Mouse (Mus musculus) myocyte (in vitro differentiated cells): ENCODE measurements around the gene Cdc42bpb.

ENCODE experiments used
- CEBPB ChIP-seq: IDR thresholded peaks from 2 replicates; pipeline ENCODE4 v1.6.1; 2011; ENCODE audit warnings: mild to moderate bottlenecking, moderate library complexity; ENCODE audit not compliant: poor library complexity, insufficient read depth, severe bottlenecking
- E2F4 ChIP-seq: IDR thresholded peaks from one replicate; pipeline ENCODE4 v1.6.1; 2011; ENCODE audit warnings: mild to moderate bottlenecking, control low read depth, moderate library complexity; ENCODE audit not compliant: insufficient read depth
- MAX ChIP-seq: IDR thresholded peaks from one replicate; pipeline ENCODE4 v1.6.1; 2011; ENCODE audit warnings: low read depth, mild to moderate bottlenecking, control low read depth
- MYOD1 ChIP-seq, 3 experiments: IDR thresholded peaks; one replicate each; pipeline ENCODE4 v1.6.1; 2011; ENCODE audit warnings: control low read depth in 2 of 3, low read depth in 2 of 3, mild to moderate bottlenecking in 2 of 3, moderate library complexity in 1 of 3; ENCODE audit not compliant: insufficient read length in 2 of 3, control insufficient read depth in 1 of 3
- MYOG ChIP-seq, 3 experiments: IDR thresholded peaks; one replicate each; pipeline ENCODE4 v1.6.1; 2011; ENCODE audit warnings: control low read depth in 2 of 3, low read depth in 2 of 3, mild to moderate bottlenecking in 2 of 3; ENCODE audit not compliant: insufficient read length in 2 of 3, control insufficient read depth in 1 of 3, insufficient read depth in 1 of 3
- POLR2A ChIP-seq: IDR thresholded peaks from one replicate; pipeline ENCODE4 v1.6.1; 2011; ENCODE audit warnings: low read depth, mild to moderate bottlenecking, control low read depth, moderate library complexity; ENCODE audit not compliant: insufficient read length
- POLR2AphosphoS2 ChIP-seq: IDR thresholded peaks from one replicate; pipeline ENCODE4 v1.6.1; 2011; ENCODE audit warnings: low read depth, control low read depth; ENCODE audit not compliant: insufficient read length
- REST ChIP-seq: IDR thresholded peaks from one replicate; pipeline ENCODE4 v1.6.1; 2011; ENCODE audit warnings: mild to moderate bottlenecking, control low read depth, moderate library complexity; ENCODE audit not compliant: insufficient read depth, insufficient read length
- SRF ChIP-seq: IDR thresholded peaks from one replicate; pipeline ENCODE4 v1.6.1; 2011; ENCODE audit warnings: low read depth; ENCODE audit not compliant: control insufficient read depth, insufficient read length
- TCF12 ChIP-seq: IDR thresholded peaks from one replicate; pipeline ENCODE4 v1.6.1; 2011; ENCODE audit warnings: mild to moderate bottlenecking, control low read depth; ENCODE audit not compliant: poor library complexity, insufficient read depth, severe bottlenecking
- TCF3 ChIP-seq: IDR thresholded peaks from one replicate; pipeline ENCODE4 v1.6.1; 2011; ENCODE audit warnings: low read depth, control low read depth; ENCODE audit not compliant: insufficient read length
- USF1 ChIP-seq: IDR thresholded peaks from one replicate; pipeline ENCODE4 v1.6.1; 2011; ENCODE audit warnings: low read depth, mild to moderate bottlenecking, control low read depth, moderate library complexity

GRCm38 (mm10) chr12:111324536-111324935, 53.0 kb downstream of the Cdc42bpb start:
- TF ChIP-seq POLR2A = no peak
- TF ChIP-seq MYOD1 (IDR thresholded peaks at IDR 0.05; ENCODE audit: control insufficient read depth in 1 of 3, insufficient read length in 2 of 3, low read depth in 2 of 3) = no peak
- TF ChIP-seq REST = no peak
- TF ChIP-seq POLR2AphosphoS2 = no peak
- no peak for TF ChIP-seq TCF12
- TF ChIP-seq CEBPB = no peak
- no peak for TF ChIP-seq USF1
- TF ChIP-seq SRF = no peak
- no peak for TF ChIP-seq TCF3
- TF ChIP-seq MYOG (IDR thresholded peaks at IDR 0.05; ENCODE audit: control insufficient read depth in 1 of 3, insufficient read depth in 1 of 3, insufficient read length in 2 of 3, low read depth in 2 of 3) = no peak
- TF ChIP-seq MAX = no peak
- no peak for TF ChIP-seq E2F4
